Mouse (Mus musculus) kidney, postnatal 0 days (tissue): Measurements from ENCODE around the gene Gpr35. TPM values are rescaled to one million over a fixed set of nuclear protein-coding genes. Genes with fewer than 3 reads are reported as not detected.
A peak's percentile ranks its signal among the peaks of the same experiment; 100 is the strongest.

Experiments used
- ATAC-seq: fragments of 200-750 bp; cut with Nextera tagmentation; replicated peaks from 2 replicates; pipeline ENCODE4 v1.8.0; 2017; ENCODE audit warnings: low read depth, moderate number of reproducible peaks, moderate TSS enrichment, moderate library complexity; ENCODE audit not compliant: low FRiP score
- DNase-seq: peaks from one replicate; pipeline ENCODE4 v3.0.0-alpha.2; 2016; ENCODE audit warnings: low spot score
- H3K27ac ChIP-seq: fragments of 300-500 bp; sonication (generic); 2 replicates; pipeline ENCODE4 v1.5.1; 2014; ENCODE audit warnings: mild to moderate bottlenecking
- H3K27me3 ChIP-seq: fragments of 300-500 bp; sonication (generic); 2 replicates; pipeline ENCODE4 v1.6.1; 2014; ENCODE audit warnings: low read length, mixed read lengths; ENCODE audit not compliant: insufficient read depth
- H3K36me3 ChIP-seq: fragments of 300-500 bp; sonication (generic); 2 replicates; pipeline ENCODE4 v1.6.1; 2014; ENCODE audit warnings: low read length, mixed read lengths; ENCODE audit not compliant: insufficient read depth
- H3K4me1 ChIP-seq: fragments of 300-500 bp; sonication (generic); replicated peaks from 2 replicates; pipeline ENCODE4 v1.6.1; 2014; ENCODE audit warnings: antibody characterized with exemption, low read length, mixed read lengths; ENCODE audit not compliant: insufficient read depth
- H3K4me2 ChIP-seq: fragments of 300-500 bp; sonication (generic); 2 replicates; pipeline ENCODE4 v1.6.1; 2014; ENCODE audit warnings: mild to moderate bottlenecking, low read length, moderate library complexity, mixed read lengths
- H3K4me3 ChIP-seq: fragments of 300-500 bp; sonication (generic); replicated peaks from 2 replicates; pipeline ENCODE4 v1.5.1; 2014; ENCODE audit warnings: low read depth, low read length
- H3K9ac ChIP-seq: fragments of 300-500 bp; sonication (generic); 2 replicates; pipeline ENCODE4 v1.6.1; 2014; ENCODE audit warnings: low read depth, low read length
- H3K9me3 ChIP-seq: fragments of 300-500 bp; sonication (generic); replicated peaks from 2 replicates; pipeline ENCODE4 v1.6.1; 2016; ENCODE audit warnings: low read length, inconsistent platforms, mixed read lengths
- CTCF ChIP-seq: IDR thresholded peaks from 2 replicates; pipeline ENCODE4 v1.5.1; 2016; ENCODE audit warnings: antibody characterized with exemption, low read depth, mild to moderate bottlenecking, moderate library complexity
- WGBS: fragments of 180-500 bp; shearing (Covaris S2); extraction: QIAGEN DNeasy Blood & Tissue Kit; methylation state at CpG from one replicate; pipeline ENCODE4 v1.1.7; 2014; 5-methylcytosine and 5-hydroxymethylcytosine counted together
- polyA plus RNA-seq: library from polyadenylated mRNA; unstranded; fragments of >200 nt; fragmentation: Nextera tagmentation; extraction: Ambion mirVana; gene quantifications from 2 replicates; pipeline ENCODE4 v1.2.1, GENCODE M21; 2015

Gpr35 gene
- polyA plus RNA-seq, 1 experiment from 2014 or later, result 0.42 TPM

- no peak for ATAC-seq
- H3K36me3 ChIP-seq, result no peaks in the 10 kb centered on the region
These were observed 42.9 kb upstream of the Gpr35 start for GRCm38 (mm10) chr1:92907632-92908360.

GRCm38 (mm10) chr1:92908664-92909063 lies 42.0 kb upstream of the Gpr35 start:
- no peak for DNase-seq
- H3K27me3 ChIP-seq, result no peaks in the 10 kb centered on the region
- no peak overlapping the region for H3K9ac ChIP-seq
- H3K4me3 ChIP-seq, result no peak overlapping the region
- no peaks in the 10 kb centered on the region for H3K9me3 ChIP-seq
- H3K4me2 ChIP-seq, result no peak overlapping the region
- H3K36me3 ChIP-seq, result no peaks in the 10 kb centered on the region
- peaks cover 21% of the 10 kb centered on the region for H3K4me1 ChIP-seq
- no peak overlapping the region for H3K27ac ChIP-seq
- ATAC-seq, result no peak
- no peak for TF ChIP-seq CTCF
- 95% methylated on average over 3 of the region's 3 CpGs for WGBS

More at GRCm38 (mm10) chr1:92907632-92908360, 42.9 kb upstream of the Gpr35 start:
- peak overlapping the region; percentile 89 for H3K4me2 ChIP-seq
- peak overlapping the region; percentile 69; the same call in 1 of the 2 replicates for H3K9ac ChIP-seq
- DNase-seq, result no peak
- H3K9me3 ChIP-seq, result no peaks in the 10 kb centered on the region
- no peak for TF ChIP-seq CTCF
- H3K27me3 ChIP-seq, result no peaks in the 10 kb centered on the region
- peak overlapping the region; percentile 95 for H3K27ac ChIP-seq
- H3K4me1 ChIP-seq, result peaks cover 21% of the 10 kb centered on the region
- H3K4me3 ChIP-seq, result peak overlapping the region; percentile 80
- WGBS, result 43% methylated on average over 20 of the region's 20 CpGs

GRCm38 (mm10) chr1:92909068-92909467 lies 41.6 kb upstream of the Gpr35 start:
- Histone ChIP-seq H3K4me1 (peaks cover 21% of the 10 kb centered on the region), H3K9ac (no peak overlapping the region), H3K27me3 (no peaks in the 10 kb centered on the region), H3K4me2 (no peak overlapping the region), H3K9me3 (no peaks in the 10 kb centered on the region), H3K4me3 (no peak overlapping the region), H3K27ac (no peak overlapping the region), H3K36me3 (no peaks in the 10 kb centered on the region)
- DNase-seq, result peak; percentile 53
- peak; percentile 54; the same call in 1 of the 2 replicates for TF ChIP-seq CTCF
- WGBS, result 62% methylated on average over 4 of the region's 4 CpGs
- ATAC-seq, result no peak

GRCm38 (mm10) chr1:92910239-92910885 lies 40.3 kb upstream of the Gpr35 start, which contains the start of gene Rnpepl1:
Rnpepl1 (plus strand) TSS chr1:92910783.
- H3K27me3 ChIP-seq, result no peaks in the 10 kb centered on the region
- H3K4me3 ChIP-seq, result peak within 1 kb of the TSS; percentile 76
- peak within 1 kb of the TSS; percentile 89 for H3K9ac ChIP-seq
- peaks cover 21% of the 10 kb centered on the region for H3K4me1 ChIP-seq
- peak; percentile 59 for ATAC-seq
- H3K4me2 ChIP-seq, result peak within 1 kb of the TSS; percentile 95
- H3K9me3 ChIP-seq, result no peaks in the 10 kb centered on the region
- peaks cover 10% of the 10 kb centered on the region for H3K36me3 ChIP-seq
- peak; percentile 76 for DNase-seq
- H3K27ac ChIP-seq, result peak within 1 kb of the TSS; percentile 94
- TF ChIP-seq CTCF, result peak; percentile 61
- under 1% methylated on average over 41 of the region's 57 CpGs for WGBS

GRCm38 (mm10) chr1:92910925-92911720 lies 39.5 kb upstream of the Gpr35 start:
- DNase-seq, result peak; percentile 69
- peak; percentile 14; the same call in 1 of the 2 replicates for ATAC-seq
- Histone ChIP-seq H3K36me3 (peaks cover 18% of the 10 kb centered on the region), H3K9ac (peak overlapping the region; percentile 89), H3K4me3 (peak overlapping the region; percentile 76), H3K4me2 (peak overlapping the region; percentile 95), H3K4me1 (peaks cover 21% of the 10 kb centered on the region), H3K27ac (peak overlapping the region; percentile 94), H3K9me3 (no peaks in the 10 kb centered on the region), H3K27me3 (no peaks in the 10 kb centered on the region)
- no peak for TF ChIP-seq CTCF
- WGBS, result 1% methylated on average over 48 of the region's 85 CpGs

GRCm38 (mm10) chr1:92911721-92912138 lies 38.9 kb upstream of the Gpr35 start:
- DNase-seq, result no peak
- peak overlapping the region; percentile 89 for H3K9ac ChIP-seq
- peaks cover 24% of the 10 kb centered on the region for H3K36me3 ChIP-seq

More at GRCm38 (mm10) chr1:92911721-92912138, 38.9 kb upstream of the Gpr35 start:
- no peaks in the 10 kb centered on the region for H3K27me3 ChIP-seq
- WGBS, result 34% methylated on average over 8 of the region's 8 CpGs
- no peak for ATAC-seq
- H3K27ac ChIP-seq, result peak overlapping the region; percentile 94
- H3K9me3 ChIP-seq, result no peaks in the 10 kb centered on the region
- peak overlapping the region; percentile 95 for H3K4me2 ChIP-seq
- H3K4me3 ChIP-seq, result peak overlapping the region; percentile 76
- H3K4me1 ChIP-seq, result peaks cover 21% of the 10 kb centered on the region
- no peak for TF ChIP-seq CTCF
